Mouse (Mus musculus) kidney, postnatal 36 days (tissue): ENCODE results near the gene Gucd1.
"Not testable (repeated sequence)": the region's sequence is repeated elsewhere in the genome, so short reads cannot be mapped to it uniquely, and the experiment has no call there.

Experiments used
- DNase-seq, 2 experiments: peaks; one replicate each; pipeline ENCODE4 v3.0.0; 2021 to 2022; ENCODE audit warnings: mixed read lengths in 2 of 2

Gucd1 gene

GRCm38 (mm10) chr10:75534934-75535333, 17.2 kb upstream of the Gucd1 start:
- DNase-seq = no peak

- DNase-seq = no peak
Measured at GRCm38 (mm10) chr10:75534216-75534615, 16.4 kb upstream of the Gucd1 start.

- no peak for DNase-seq
Measured at GRCm38 (mm10) chr10:75531532-75532090, 13.8 kb upstream of the Gucd1 start.

- no peak for DNase-seq
Measured at GRCm38 (mm10) chr10:75530322-75530721, 12.6 kb upstream of the Gucd1 start.

GRCm38 (mm10) chr10:75525450-75525849, 7.7 kb upstream of the Gucd1 start:
- not testable (repeated sequence) for DNase-seq

- DNase-seq = peak; percentile 53
Measured at GRCm38 (mm10) chr10:75521643-75522042, 3.9 kb upstream of the Gucd1 start.

GRCm38 (mm10) chr10:75520581-75520980, 2.8 kb upstream of the Gucd1 start:
- DNase-seq = no peak

- DNase-seq = peak; percentile 96 to 97
Measured at GRCm38 (mm10) chr10:75517073-75517757, 557 bp downstream of the Gucd1 start, which contains the start of gene Snrpd3. Gene Snrpd3 (plus strand): TSS chr10:75517551.

GRCm38 (mm10) chr10:75516724-75517072, 1.1 kb downstream of the Gucd1 start:
- peak; percentile 55 to 59 for DNase-seq

GRCm38 (mm10) chr10:75516038-75516723, 1.6 kb downstream of the Gucd1 start:
- DNase-seq = peak; percentile 72 to 89

- DNase-seq = peak; percentile 49 to 58
Measured at GRCm38 (mm10) chr10:75515216-75516037, 2.3 kb downstream of the Gucd1 start.

- DNase-seq = no peak
Measured at GRCm38 (mm10) chr10:75514361-75514760, 3.4 kb downstream of the Gucd1 start.

- DNase-seq = peak in 1 of 2 experiments; percentile 33
Measured at GRCm38 (mm10) chr10:75513306-75514067, 4.3 kb downstream of the Gucd1 start.

- DNase-seq = peak; percentile 74 to 87
Measured at GRCm38 (mm10) chr10:75512796-75513195, 5.0 kb downstream of the Gucd1 start.

- DNase-seq = no peak
Measured at GRCm38 (mm10) chr10:75511897-75512296, 5.9 kb downstream of the Gucd1 start.

GRCm38 (mm10) chr10:75511060-75511459, 6.7 kb downstream of the Gucd1 start:
- DNase-seq = peak in 1 of 2 experiments; percentile 55

- peak; percentile 83 to 88 for DNase-seq
Measured at GRCm38 (mm10) chr10:75510446-75510845, 7.3 kb downstream of the Gucd1 start.

- DNase-seq = not testable (repeated sequence)
Measured at GRCm38 (mm10) chr10:75505928-75506327, 11.8 kb downstream of the Gucd1 start.

- DNase-seq = peak; percentile 41 to 84
Measured at GRCm38 (mm10) chr10:75505130-75505495, 12.7 kb downstream of the Gucd1 start.

GRCm38 (mm10) chr10:75504234-75505129, 13.3 kb downstream of the Gucd1 start:
- DNase-seq = no peak

GRCm38 (mm10) chr10:75503692-75504091, 14.1 kb downstream of the Gucd1 start:
- DNase-seq = no peak
